Mouse (Mus musculus): ENCODE data around the gene Prdm15. TPM values are rescaled to one million over a fixed set of nuclear protein-coding genes. Genes with fewer than 3 reads are reported as not detected.

Gene Prdm15
- total and polyA plus RNA-seq, 3 experiments, result 5.0 to 28.3 (median 11.7) TPM

- no peaks in the 10 kb centered on the region for H3K4me1 ChIP-seq (ENCODE audit: insufficient read depth, low read depth, low read length)
- DNase-seq (ENCODE audit: low spot score) (no peak), ATAC-seq (ENCODE audit: extremely low read depth, insufficient number of reproducible peaks, low FRiP score, poor library complexity, severe bottlenecking) (no peak)
- H3K9me3 ChIP-seq (replicated peaks), result peaks cover 8% of the 10 kb centered on the region
- H3K36me3 ChIP-seq (replicated peaks), result no peaks in the 10 kb centered on the region
- peak within 1 kb of the TSS; percentile 27 for H3K4me3 ChIP-seq (ENCODE audit: low read depth, low read length)
- TF ChIP-seq CTCF (IDR thresholded peaks at IDR 0.05; ENCODE audit: low read depth, low read length), result no peak
- TF ChIP-seq GATA2 (IDR thresholded peaks at IDR 0.05; ENCODE audit: borderline replicate concordance, low read depth, low read length), result no peak
- no peak for TF ChIP-seq POLR2AphosphoS5 (IDR thresholded peaks at IDR 0.05; ENCODE audit: insufficient replicate concordance, low read depth, low read length)
- no peak for TF ChIP-seq TAL1 (conservative IDR thresholded peaks at IDR 0.05; ENCODE audit: low read depth, low read length)
- peaks cover 31% of the 10 kb centered on the region for H3K27me3 ChIP-seq (ENCODE audit: insufficient read depth, low read length)
Observed at GRCm38 (mm10) chr16:97763061-97763989, 88.3 kb downstream of the Prdm15 start, which contains the start of gene Ripk4. Gene Ripk4, minus strand, starts transcription at chr16:97763787.

GRCm38 (mm10) chr16:97761782-97762181 lies 89.9 kb downstream of the Prdm15 start:
- peaks cover 8% of the 10 kb centered on the region for H3K9me3 ChIP-seq (replicated peaks)
- no peak for DNase-seq (ENCODE audit: low spot score)
- TF ChIP-seq CTCF (IDR thresholded peaks at IDR 0.05; ENCODE audit: low read depth, low read length), result no peak
- no peak for TF ChIP-seq TAL1 (conservative IDR thresholded peaks at IDR 0.05; ENCODE audit: low read depth, low read length)
- no peak for TF ChIP-seq GATA2 (IDR thresholded peaks at IDR 0.05; ENCODE audit: borderline replicate concordance, low read depth, low read length)
- no peak for TF ChIP-seq GATA1 (IDR thresholded peaks at IDR 0.05; ENCODE audit: borderline replicate concordance, low read length)
- no peak for TF ChIP-seq POLR2AphosphoS5 (IDR thresholded peaks at IDR 0.05; ENCODE audit: insufficient replicate concordance, low read depth, low read length)
- H3K27me3 ChIP-seq (ENCODE audit: insufficient read depth, low read length), result peaks cover 25% of the 10 kb centered on the region
- H3K4me3 ChIP-seq (ENCODE audit: low read depth, low read length), result no peak overlapping the region
- no peaks in the 10 kb centered on the region for H3K4me1 ChIP-seq (ENCODE audit: insufficient read depth, low read depth, low read length)
- no peak for ATAC-seq (ENCODE audit: extremely low read depth, insufficient number of reproducible peaks, low FRiP score, poor library complexity, severe bottlenecking)
- H3K36me3 ChIP-seq (replicated peaks), result no peaks in the 10 kb centered on the region

GRCm38 (mm10) chr16:97759681-97760080 lies 92.0 kb downstream of the Prdm15 start:
- DNase-seq (ENCODE audit: low spot score), result no peak
- Histone ChIP-seq H3K4me1 (ENCODE audit: insufficient read depth, low read depth, low read length) (no peaks in the 10 kb centered on the region), H3K27me3 (ENCODE audit: insufficient read depth, low read length) (peaks cover 15% of the 10 kb centered on the region; the same call in 1 of the 2 replicates), H3K9me3 (replicated peaks) (peaks cover 8% of the 10 kb centered on the region), H3K4me3 (ENCODE audit: low read depth, low read length) (no peak overlapping the region), H3K36me3 (replicated peaks) (no peaks in the 10 kb centered on the region)
- TF ChIP-seq CTCF (IDR thresholded peaks at IDR 0.05; ENCODE audit: low read depth, low read length) (no peak), GATA2 (IDR thresholded peaks at IDR 0.05; ENCODE audit: borderline replicate concordance, low read depth, low read length) (no peak), GATA1 (IDR thresholded peaks at IDR 0.05; ENCODE audit: borderline replicate concordance, low read length) (no peak), TAL1 (conservative IDR thresholded peaks at IDR 0.05; ENCODE audit: low read depth, low read length) (no peak), POLR2AphosphoS5 (IDR thresholded peaks at IDR 0.05; ENCODE audit: insufficient replicate concordance, low read depth, low read length) (no peak)
- ATAC-seq (ENCODE audit: extremely low read depth, insufficient number of reproducible peaks, low FRiP score, poor library complexity, severe bottlenecking), result no peak

GRCm38 (mm10) chr16:97758288-97758687 lies 93.4 kb downstream of the Prdm15 start:
- TF ChIP-seq CTCF (IDR thresholded peaks at IDR 0.05; ENCODE audit: low read depth, low read length), result no peak
- no peak for TF ChIP-seq GATA1 (IDR thresholded peaks at IDR 0.05; ENCODE audit: borderline replicate concordance, low read length)
- TF ChIP-seq POLR2AphosphoS5 (IDR thresholded peaks at IDR 0.05; ENCODE audit: insufficient replicate concordance, low read depth, low read length), result no peak
- TF ChIP-seq GATA2 (IDR thresholded peaks at IDR 0.05; ENCODE audit: borderline replicate concordance, low read depth, low read length), result no peak
- no peak for TF ChIP-seq TAL1 (conservative IDR thresholded peaks at IDR 0.05; ENCODE audit: low read depth, low read length)

GRCm38 (mm10) chr16:97756460-97756859 lies 95.2 kb downstream of the Prdm15 start:
- Histone ChIP-seq H3K4me1 (ENCODE audit: insufficient read depth, low read depth, low read length) (no peaks in the 10 kb centered on the region), H3K36me3 (replicated peaks) (no peaks in the 10 kb centered on the region), H3K4me3 (ENCODE audit: low read depth, low read length) (no peak overlapping the region), H3K27me3 (ENCODE audit: insufficient read depth, low read length) (peaks cover 3% of the 10 kb centered on the region; the same call in 1 of the 2 replicates), H3K9me3 (replicated peaks) (no peaks in the 10 kb centered on the region)
- ATAC-seq (ENCODE audit: extremely low read depth, insufficient number of reproducible peaks, low FRiP score, poor library complexity, severe bottlenecking) (no peak), DNase-seq (ENCODE audit: low spot score) (no peak)
- TF ChIP-seq CTCF (IDR thresholded peaks at IDR 0.05; ENCODE audit: low read depth, low read length) (no peak), TAL1 (conservative IDR thresholded peaks at IDR 0.05; ENCODE audit: low read depth, low read length) (no peak), GATA1 (IDR thresholded peaks at IDR 0.05; ENCODE audit: borderline replicate concordance, low read length) (no peak), POLR2AphosphoS5 (IDR thresholded peaks at IDR 0.05; ENCODE audit: insufficient replicate concordance, low read depth, low read length) (no peak), GATA2 (IDR thresholded peaks at IDR 0.05; ENCODE audit: borderline replicate concordance, low read depth, low read length) (no peak)

More at GRCm38 (mm10) chr16:97758288-97758687, 93.4 kb downstream of the Prdm15 start:
- DNase-seq (ENCODE audit: low spot score), result no peak
- peaks cover 2% of the 10 kb centered on the region; the same call in 1 of the 2 replicates for H3K9me3 ChIP-seq (replicated peaks)
- no peak for ATAC-seq (ENCODE audit: extremely low read depth, insufficient number of reproducible peaks, low FRiP score, poor library complexity, severe bottlenecking)
- H3K27me3 ChIP-seq (ENCODE audit: insufficient read depth, low read length), result peaks cover 10% of the 10 kb centered on the region; the same call in 1 of the 2 replicates
- H3K36me3 ChIP-seq (replicated peaks), result no peaks in the 10 kb centered on the region
- H3K4me3 ChIP-seq (ENCODE audit: low read depth, low read length), result no peak overlapping the region
- H3K4me1 ChIP-seq (ENCODE audit: insufficient read depth, low read depth, low read length), result no peaks in the 10 kb centered on the region

- TF ChIP-seq TAL1 (conservative IDR thresholded peaks at IDR 0.05; ENCODE audit: low read depth, low read length), result no peak
- Histone ChIP-seq H3K4me1 (ENCODE audit: insufficient read depth, low read depth, low read length) (no peaks in the 10 kb centered on the region), H3K4me3 (ENCODE audit: low read depth, low read length) (no peak overlapping the region), H3K9me3 (replicated peaks) (no peaks in the 10 kb centered on the region), H3K27me3 (ENCODE audit: insufficient read depth, low read length) (peaks cover 11% of the 10 kb centered on the region; the same call in 1 of the 2 replicates), H3K36me3 (replicated peaks) (no peaks in the 10 kb centered on the region)
- ATAC-seq (ENCODE audit: extremely low read depth, insufficient number of reproducible peaks, low FRiP score, poor library complexity, severe bottlenecking) (no peak), DNase-seq (ENCODE audit: low spot score) (no peak)
Observed at GRCm38 (mm10) chr16:97752316-97752941, 99.2 kb downstream of the Prdm15 start.
